Mouse (Mus musculus): Measurements from ENCODE around the gene Kdm7a. TPM values are rescaled to one million over a fixed set of nuclear protein-coding genes. Genes with fewer than 3 reads are reported as not detected.

The Kdm7a gene
- polyA plus RNA-seq, 1 experiment from 2014 or later = 3.9 TPM

- WGBS = 22% methylated on average over 8 of the region's 8 CpGs
- DNase-seq (ENCODE audit: low spot score) = peak; percentile 95
- H3K4me2 ChIP-seq (ENCODE audit: low read length) = no peak overlapping the region
- no peak overlapping the region for H3K9ac ChIP-seq (ENCODE audit: low read depth, low read length)
- no peaks in the 10 kb centered on the region for H3K36me3 ChIP-seq (ENCODE audit: insufficient read depth, low read length)
- no peaks in the 10 kb centered on the region for H3K27me3 ChIP-seq (ENCODE audit: insufficient read depth, low read length)
- H3K9me3 ChIP-seq (replicated peaks; ENCODE audit: low read length) = no peaks in the 10 kb centered on the region
- H3K4me1 ChIP-seq (replicated peaks; ENCODE audit: insufficient read depth, low read length) = peaks cover 23% of the 10 kb centered on the region
- H3K27ac ChIP-seq = peak overlapping the region; percentile 47
- no peak for TF ChIP-seq CTCF (IDR thresholded peaks at IDR 0.05; ENCODE audit: low read depth)
- peak; percentile 82 for ATAC-seq (replicated peaks; ENCODE audit: low FRiP score, low read depth)
- no peak overlapping the region for H3K4me3 ChIP-seq (replicated peaks; ENCODE audit: low read depth, low read length)
These were observed 36.3 kb upstream of the Kdm7a start for GRCm38 (mm10) chr6:39242718-39243471.

GRCm38 (mm10) chr6:39241421-39241891, 34.9 kb upstream of the Kdm7a start:
- no peak for ATAC-seq (replicated peaks; ENCODE audit: low FRiP score, low read depth)
- no peaks in the 10 kb centered on the region for H3K27me3 ChIP-seq (ENCODE audit: insufficient read depth, low read length)
- H3K9me3 ChIP-seq (replicated peaks; ENCODE audit: low read length) = no peaks in the 10 kb centered on the region
- no peak for TF ChIP-seq CTCF (IDR thresholded peaks at IDR 0.05; ENCODE audit: low read depth)
- no peak overlapping the region for H3K27ac ChIP-seq
- H3K36me3 ChIP-seq (ENCODE audit: insufficient read depth, low read length) = no peaks in the 10 kb centered on the region
- no peak overlapping the region for H3K4me3 ChIP-seq (replicated peaks; ENCODE audit: low read depth, low read length)
- DNase-seq (ENCODE audit: low spot score) = no peak
- no peak overlapping the region for H3K9ac ChIP-seq (ENCODE audit: low read depth, low read length)
- no peak overlapping the region for H3K4me2 ChIP-seq (ENCODE audit: low read length)
- 49% methylated on average over 4 of the region's 4 CpGs for WGBS
- H3K4me1 ChIP-seq (replicated peaks; ENCODE audit: insufficient read depth, low read length) = peaks cover 23% of the 10 kb centered on the region

GRCm38 (mm10) chr6:39240956-39241355, 34.4 kb upstream of the Kdm7a start:
- H3K9ac ChIP-seq (ENCODE audit: low read depth, low read length) = no peak overlapping the region
- H3K36me3 ChIP-seq (ENCODE audit: insufficient read depth, low read length) = no peaks in the 10 kb centered on the region
- H3K4me1 ChIP-seq (replicated peaks; ENCODE audit: insufficient read depth, low read length) = peaks cover 23% of the 10 kb centered on the region
- H3K27me3 ChIP-seq (ENCODE audit: insufficient read depth, low read length) = no peaks in the 10 kb centered on the region
- H3K9me3 ChIP-seq (replicated peaks; ENCODE audit: low read length) = no peaks in the 10 kb centered on the region
- no peak for TF ChIP-seq CTCF (IDR thresholded peaks at IDR 0.05; ENCODE audit: low read depth)
- H3K4me2 ChIP-seq (ENCODE audit: low read length) = no peak overlapping the region
- DNase-seq (ENCODE audit: low spot score) = no peak
- ATAC-seq (replicated peaks; ENCODE audit: low FRiP score, low read depth) = no peak
- H3K4me3 ChIP-seq (replicated peaks; ENCODE audit: low read depth, low read length) = no peak overlapping the region
- 85% methylated on average over 3 of the region's 3 CpGs for WGBS
- H3K27ac ChIP-seq = no peak overlapping the region

GRCm38 (mm10) chr6:39237887-39238286, 31.3 kb upstream of the Kdm7a start:
- no peak; the same call in 1 of the 2 replicates for ATAC-seq (replicated peaks; ENCODE audit: low FRiP score, low read depth)
- no peaks in the 10 kb centered on the region for H3K9me3 ChIP-seq (replicated peaks; ENCODE audit: low read length)
- 18% methylated on average over 3 of the region's 3 CpGs for WGBS
- no peak overlapping the region for H3K4me3 ChIP-seq (replicated peaks; ENCODE audit: low read depth, low read length)
- no peak overlapping the region for H3K9ac ChIP-seq (ENCODE audit: low read depth, low read length)
- H3K36me3 ChIP-seq (ENCODE audit: insufficient read depth, low read length) = no peaks in the 10 kb centered on the region
- H3K27ac ChIP-seq = no peak overlapping the region
- DNase-seq (ENCODE audit: low spot score) = no peak
- peaks cover 10% of the 10 kb centered on the region for H3K4me1 ChIP-seq (replicated peaks; ENCODE audit: insufficient read depth, low read length)
- no peak overlapping the region for H3K4me2 ChIP-seq (ENCODE audit: low read length)
- no peak for TF ChIP-seq CTCF (IDR thresholded peaks at IDR 0.05; ENCODE audit: low read depth)
- H3K27me3 ChIP-seq (ENCODE audit: insufficient read depth, low read length) = no peaks in the 10 kb centered on the region

- Histone ChIP-seq H3K4me3 (replicated peaks; ENCODE audit: low read depth, low read length) (no peak overlapping the region), H3K4me2 (ENCODE audit: low read length) (no peak overlapping the region), H3K27me3 (ENCODE audit: insufficient read depth, low read length) (no peaks in the 10 kb centered on the region), H3K36me3 (ENCODE audit: insufficient read depth, low read length) (no peaks in the 10 kb centered on the region), H3K27ac (no peak overlapping the region), H3K9ac (ENCODE audit: low read depth, low read length) (no peak overlapping the region), H3K4me1 (replicated peaks; ENCODE audit: insufficient read depth, low read length) (no peaks in the 10 kb centered on the region), H3K9me3 (replicated peaks; ENCODE audit: low read length) (no peaks in the 10 kb centered on the region)
- TF ChIP-seq CTCF (IDR thresholded peaks at IDR 0.05; ENCODE audit: low read depth) = no peak
- DNase-seq (ENCODE audit: low spot score) (no peak), ATAC-seq (replicated peaks; ENCODE audit: low FRiP score, low read depth) (no peak)
- 73% methylated on average over 4 of the region's 4 CpGs for WGBS
These were observed 26.0 kb upstream of the Kdm7a start for GRCm38 (mm10) chr6:39232617-39233016.

- no peaks in the 10 kb centered on the region for H3K9me3 ChIP-seq (replicated peaks; ENCODE audit: low read length)
- WGBS = 66% methylated on average over 8 of the region's 8 CpGs
- no peak overlapping the region for H3K4me3 ChIP-seq (replicated peaks; ENCODE audit: low read depth, low read length)
- no peaks in the 10 kb centered on the region for H3K27me3 ChIP-seq (ENCODE audit: insufficient read depth, low read length)
- no peak overlapping the region for H3K4me2 ChIP-seq (ENCODE audit: low read length)
- no peak overlapping the region for H3K9ac ChIP-seq (ENCODE audit: low read depth, low read length)
- H3K27ac ChIP-seq = no peak overlapping the region
- no peaks in the 10 kb centered on the region for H3K36me3 ChIP-seq (ENCODE audit: insufficient read depth, low read length)
- no peak for TF ChIP-seq CTCF (IDR thresholded peaks at IDR 0.05; ENCODE audit: low read depth)
- ATAC-seq (replicated peaks; ENCODE audit: low FRiP score, low read depth) = no peak
- no peak for DNase-seq (ENCODE audit: low spot score)
- H3K4me1 ChIP-seq (replicated peaks; ENCODE audit: insufficient read depth, low read length) = no peaks in the 10 kb centered on the region
These were observed 24.1 kb upstream of the Kdm7a start for GRCm38 (mm10) chr6:39230664-39231063.
